Mouse (Mus musculus): ENCODE data around the gene Dnajc6.

DNA sequence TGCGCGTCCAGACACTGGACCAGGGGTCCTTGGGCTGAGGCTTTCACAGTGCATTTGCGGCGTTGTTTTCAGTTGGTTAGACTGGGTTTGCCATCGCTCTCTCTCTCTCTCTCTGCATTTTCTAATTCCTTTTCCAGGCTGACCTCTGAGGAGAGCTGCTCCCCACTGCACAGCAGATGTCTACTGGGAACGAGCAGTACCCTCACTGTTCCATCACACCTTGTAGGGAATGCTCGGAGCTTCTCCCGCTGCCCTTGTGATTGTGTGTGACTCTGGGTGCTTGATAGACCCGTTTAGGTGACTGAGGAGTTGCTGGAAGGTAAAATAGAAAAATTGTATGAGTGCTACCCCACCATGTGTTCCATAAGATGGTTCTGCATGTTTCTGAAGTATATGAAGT, 43.6 kb upstream of the Dnajc6 start:
- TF ChIP-seq POLR2A (IDR thresholded peaks at IDR 0.05; ENCODE audit: borderline replicate concordance, insufficient read depth, low read length) (no peak), CTCF (IDR thresholded peaks at IDR 0.05; ENCODE audit: borderline replicate concordance, insufficient read depth, low read depth, low read length) (no peak)

Measured in cerebellum, adult 2 months (tissue).